Mouse (Mus musculus): ENCODE results near the gene Ptpru.
"Not testable (repeated sequence)": the region's sequence is repeated elsewhere in the genome, so short reads cannot be mapped to it uniquely, and the experiment has no call there.

Gene Ptpru

DNA sequence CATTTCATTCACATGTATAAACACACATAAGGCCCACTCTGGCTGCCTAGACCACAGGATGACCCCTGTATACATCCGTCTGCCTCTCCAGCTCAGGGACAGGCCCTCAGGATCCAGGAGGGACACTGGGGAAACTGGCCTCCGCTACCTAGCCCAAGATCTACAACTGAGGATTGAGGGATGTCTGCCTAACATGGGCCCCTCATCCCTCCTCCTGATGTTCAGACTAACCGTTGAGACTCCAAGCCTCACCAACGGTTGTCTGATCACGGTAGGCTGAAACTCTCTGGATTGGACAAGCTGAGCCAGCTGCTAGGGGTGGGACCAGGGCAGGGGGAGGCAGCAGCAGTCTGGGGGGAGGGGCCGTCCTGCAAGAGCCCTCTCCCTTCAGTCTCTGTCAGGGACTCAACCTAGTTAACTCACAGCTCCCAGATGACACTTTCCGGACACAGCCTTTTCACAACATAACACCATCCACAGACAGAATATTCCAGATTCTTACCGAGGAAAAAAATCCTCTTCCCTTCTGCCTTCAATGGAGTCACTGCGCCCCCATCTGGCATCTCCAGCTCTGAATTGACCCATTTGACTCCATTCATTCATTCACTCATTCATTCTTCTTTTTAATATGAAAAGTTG, 4.0 kb downstream of the Ptpru start:
- DNase-seq (ENCODE audit: low spot score) = no peak

DNA sequence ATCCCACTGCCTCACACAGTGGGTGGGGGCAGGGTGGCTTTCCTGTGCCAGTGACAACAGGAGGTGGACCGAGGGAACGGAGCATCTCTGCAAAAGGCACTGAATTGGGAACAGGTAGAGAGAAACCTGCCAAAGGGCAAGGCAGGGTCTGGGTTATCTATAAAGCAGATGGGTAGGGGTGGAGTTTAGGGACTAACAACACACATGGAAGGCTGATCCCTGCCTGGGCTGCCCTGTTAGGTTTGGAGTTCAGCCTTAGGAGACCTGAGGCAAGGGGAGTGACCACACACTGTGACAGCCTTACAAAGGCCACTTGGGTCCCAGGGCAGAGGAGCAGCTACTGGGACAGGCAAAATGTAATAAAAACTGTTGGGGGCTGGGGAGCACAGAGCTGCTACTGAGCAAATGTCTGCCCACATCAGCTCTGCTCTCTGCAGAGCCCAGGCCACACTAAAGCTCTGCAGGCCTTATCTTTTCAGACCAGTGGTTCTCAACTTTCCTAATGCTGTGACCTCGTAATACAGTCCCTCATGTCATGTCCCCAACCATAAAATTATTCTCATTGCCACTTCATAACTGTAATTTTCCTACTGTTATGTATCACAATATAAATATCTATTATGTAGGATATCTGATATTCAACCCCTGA, 5.2 kb downstream of the Ptpru start:
- DNase-seq (ENCODE audit: low spot score) = no peak

DNA sequence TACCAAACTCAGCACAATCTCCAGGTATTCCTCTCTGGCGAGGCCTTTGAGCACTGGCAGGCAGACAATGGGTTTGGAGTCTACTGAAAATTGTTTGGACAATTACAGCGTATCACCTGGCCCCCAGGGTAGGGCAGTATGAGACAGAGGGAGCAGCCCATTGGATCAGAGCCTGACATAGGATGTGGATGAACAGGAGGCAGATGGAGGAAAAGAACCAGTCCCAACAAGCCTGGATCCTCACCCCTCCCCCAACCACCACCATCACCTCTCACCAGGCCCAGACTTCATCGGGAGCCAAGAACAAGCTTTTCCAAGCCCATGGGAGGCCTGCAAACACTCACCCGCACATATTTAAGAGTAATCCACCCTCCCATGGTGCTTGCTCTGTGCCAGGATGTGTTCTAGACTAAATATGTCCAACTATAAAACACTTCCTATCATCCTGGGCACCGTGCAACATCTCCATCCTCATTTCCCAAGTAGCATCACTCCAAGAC, 6.5 kb downstream of the Ptpru start:
- no peak for DNase-seq (ENCODE audit: low spot score)

DNA sequence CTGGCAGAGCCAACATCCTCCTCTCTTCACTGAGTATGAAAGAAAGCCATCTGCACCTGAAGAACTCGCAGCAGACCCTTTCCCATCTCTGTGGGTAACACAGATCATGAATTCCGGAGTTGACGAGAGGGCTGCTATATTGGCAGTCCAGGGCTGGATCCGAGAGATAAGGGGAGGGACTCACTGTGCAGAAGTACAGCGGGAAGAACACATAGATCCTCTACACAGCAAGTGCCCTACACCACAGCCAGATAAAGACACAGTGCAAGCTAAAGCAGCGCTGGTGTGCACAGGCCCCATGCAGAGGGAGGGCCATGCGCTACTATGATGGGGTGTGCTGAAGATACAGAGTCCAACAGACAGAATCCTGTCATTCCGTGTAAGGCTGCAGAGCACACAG, 9.0 kb downstream of the Ptpru start:
- no peak for DNase-seq (ENCODE audit: low spot score)

DNA sequence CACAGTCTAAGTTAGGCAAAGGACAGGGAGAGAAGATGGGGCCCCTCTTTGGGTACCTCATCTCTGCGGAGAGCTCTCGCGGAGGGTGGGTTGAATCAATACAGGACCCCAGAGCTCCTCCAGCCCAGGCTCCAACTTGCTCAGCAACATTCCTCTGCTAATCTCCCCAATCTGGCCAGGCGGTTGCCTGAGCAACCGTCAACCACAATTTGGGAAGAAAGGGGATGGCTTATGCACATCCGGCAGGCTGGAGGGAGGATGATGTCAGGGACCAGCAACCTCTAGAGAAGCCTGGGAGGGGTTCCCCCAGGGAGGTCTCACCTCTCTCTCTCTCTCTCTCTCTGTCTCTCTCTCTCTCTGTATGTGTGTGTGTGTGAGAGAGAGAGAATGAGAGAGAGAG, 11.2 kb downstream of the Ptpru start:
- DNase-seq (ENCODE audit: low spot score) = peak; percentile 64

DNA sequence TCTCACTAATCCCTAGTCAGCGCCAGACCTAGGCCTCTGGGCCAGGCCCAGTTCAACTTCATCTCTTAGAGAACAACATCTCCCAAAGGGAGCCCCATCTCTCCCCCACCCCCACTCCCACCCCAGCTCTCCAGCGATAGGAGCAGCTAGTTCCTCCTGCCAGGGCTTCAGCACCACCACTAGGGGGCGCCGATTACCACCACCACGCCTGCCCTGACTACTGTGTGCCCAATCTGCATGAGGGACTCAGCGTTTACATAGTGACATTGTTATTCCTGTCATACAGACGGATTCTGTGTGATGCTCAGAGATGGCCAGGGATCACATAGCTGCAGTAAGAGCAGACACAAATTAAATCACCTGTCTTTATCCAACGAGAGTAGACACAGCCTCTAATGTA, 12.3 kb downstream of the Ptpru start:
- no peak for DNase-seq (ENCODE audit: low spot score)

DNA sequence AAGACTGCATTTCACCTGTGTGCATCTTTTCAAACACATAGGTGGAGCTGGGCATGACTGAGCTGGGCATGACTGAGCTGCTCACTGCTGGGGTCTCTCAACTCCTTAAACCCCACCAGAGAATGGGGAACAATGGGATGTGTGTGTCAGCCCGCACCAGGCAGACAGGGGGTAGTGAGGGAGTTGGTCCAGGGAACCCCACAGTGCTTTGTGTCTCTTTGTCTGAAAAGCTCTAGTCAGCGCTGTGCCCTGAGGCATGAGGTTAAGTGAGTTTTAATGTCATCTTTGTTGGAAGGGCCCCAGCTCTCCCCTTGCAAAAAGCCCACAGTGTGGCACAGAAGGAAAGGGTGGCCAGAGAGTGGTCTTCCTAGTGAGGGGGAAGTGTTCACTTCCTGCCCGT, 13.1 kb downstream of the Ptpru start:
- no peak for DNase-seq (ENCODE audit: low spot score)

DNA sequence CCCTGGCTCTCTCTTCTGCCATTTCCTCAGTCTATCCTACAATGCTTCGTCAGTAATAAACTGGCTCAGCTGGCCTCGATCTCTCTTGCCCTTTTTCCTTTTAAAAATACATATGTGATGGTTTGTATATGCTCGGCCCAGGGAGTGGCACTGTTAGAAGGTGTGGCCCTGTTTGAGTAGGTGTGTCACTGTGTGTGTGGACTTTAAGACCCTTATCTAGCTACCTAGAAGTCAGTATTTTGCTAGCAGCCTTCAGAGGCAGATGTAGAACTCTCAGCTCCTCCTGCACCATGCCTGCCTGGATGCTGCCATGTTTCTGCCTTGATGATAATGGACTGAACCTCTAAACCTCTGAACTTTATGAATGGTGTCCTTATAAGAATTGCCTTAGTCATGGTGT, 15.5 kb downstream of the Ptpru start:
- DNase-seq (ENCODE audit: low spot score) = no peak

DNA sequence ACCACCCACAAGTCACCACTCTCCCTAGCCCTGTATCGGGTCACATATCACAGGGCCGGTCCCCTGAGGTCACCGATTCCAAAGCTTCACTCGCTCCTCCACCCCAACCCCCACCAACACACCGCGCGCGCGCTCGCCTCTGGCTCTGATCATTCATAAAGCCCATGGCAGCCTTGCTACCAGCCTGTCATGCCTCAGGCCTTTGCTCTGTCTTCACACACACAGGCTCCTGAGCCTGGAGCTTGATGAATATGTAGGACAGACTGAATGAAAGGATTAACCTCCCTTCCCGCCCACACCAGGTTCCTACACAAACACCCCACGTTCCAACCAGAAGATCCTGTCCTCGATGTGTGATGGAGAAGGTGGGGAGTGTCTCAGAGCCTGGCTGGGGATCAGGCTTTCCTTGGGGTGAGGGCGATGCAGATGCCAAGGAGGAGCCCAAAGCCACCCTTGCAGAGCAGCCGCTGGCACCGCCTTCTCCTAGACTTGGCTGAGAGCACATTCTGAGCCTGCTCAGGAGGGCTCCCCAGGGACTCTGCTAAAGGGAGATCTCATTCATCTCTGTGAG, 16.8 kb downstream of the Ptpru start:
- no peak for DNase-seq (ENCODE audit: low spot score)

DNA sequence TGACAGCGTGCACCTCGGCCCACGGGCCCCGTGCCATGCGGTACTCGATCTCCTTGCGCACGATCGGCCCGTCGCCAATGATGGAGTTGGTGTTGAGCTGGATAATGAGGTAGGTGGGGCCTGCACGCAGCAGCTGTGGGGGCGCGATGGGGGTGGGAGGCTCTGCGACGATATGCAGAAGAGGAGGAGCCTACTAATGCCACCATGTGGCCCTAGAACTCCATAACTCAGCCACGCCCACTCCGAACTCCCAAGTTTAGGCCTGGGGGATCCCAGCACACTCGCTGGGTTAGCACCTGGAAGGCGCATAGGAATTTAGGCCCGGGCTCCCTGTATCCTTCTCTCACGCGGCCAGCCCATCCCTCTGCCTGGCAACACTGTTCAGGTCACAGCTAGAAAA, 19.2 kb downstream of the Ptpru start:
- DNase-seq (ENCODE audit: low spot score) = no peak

DNA sequence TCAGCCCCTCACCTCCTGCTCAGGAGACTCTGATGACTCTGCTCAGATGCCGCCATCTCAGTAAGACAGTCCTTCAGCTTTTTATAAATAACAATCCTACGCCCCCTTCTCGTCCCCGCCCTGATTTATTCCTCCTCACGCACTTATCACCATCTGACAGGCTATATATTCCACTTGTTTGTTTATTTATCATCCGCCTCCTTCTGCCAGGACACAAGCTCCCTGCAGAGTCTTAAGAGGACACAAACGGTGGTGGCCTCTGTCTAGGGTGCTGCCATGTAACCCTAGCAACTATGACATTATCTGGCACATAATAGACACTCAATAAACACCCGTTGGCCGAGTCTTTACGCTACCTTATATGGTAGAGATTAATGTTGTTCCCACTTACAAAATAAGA, 22.3 kb downstream of the Ptpru start:
- DNase-seq (ENCODE audit: low spot score) = no peak

DNA sequence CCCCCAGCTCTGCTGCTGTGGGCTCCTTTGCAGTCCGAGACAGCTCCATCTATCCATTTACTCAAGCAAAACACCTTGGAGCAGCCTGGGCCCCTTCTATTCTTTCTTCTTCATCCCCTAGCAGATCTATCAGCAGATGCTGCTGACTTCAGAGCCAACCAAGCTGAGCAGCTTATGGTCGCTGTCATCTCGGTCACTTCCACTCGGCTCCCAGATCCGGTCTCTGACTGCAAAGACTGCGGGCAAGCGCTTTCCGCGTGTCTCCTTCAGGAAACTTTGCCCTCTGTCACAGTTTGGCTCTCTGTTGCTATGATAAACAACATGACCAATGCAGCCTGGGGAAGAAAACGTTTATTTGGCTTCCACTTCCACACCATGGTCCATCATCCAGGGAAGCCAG, 23.2 kb downstream of the Ptpru start:
- DNase-seq (ENCODE audit: low spot score) = no peak

DNA sequence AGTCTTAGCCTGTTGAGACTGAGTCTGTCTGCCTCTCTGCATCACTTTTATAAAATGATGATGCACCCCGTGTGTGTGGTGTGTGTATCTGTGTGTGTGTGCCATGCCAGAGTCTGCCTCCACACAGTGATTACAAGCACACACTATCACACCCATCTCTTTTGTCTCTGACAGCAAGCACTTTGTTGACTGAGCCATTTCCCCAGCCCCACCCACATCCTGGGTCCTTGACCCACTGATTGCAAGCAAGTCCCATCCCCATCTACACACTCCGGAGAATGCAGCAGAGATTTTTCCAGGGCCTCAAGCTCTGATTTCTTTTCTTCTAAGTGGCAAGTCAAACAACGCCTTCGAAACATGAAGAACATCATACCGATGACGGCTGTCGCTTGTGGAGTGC, 24.3 kb downstream of the Ptpru start:
- DNase-seq (ENCODE audit: low spot score) = no peak

DNA sequence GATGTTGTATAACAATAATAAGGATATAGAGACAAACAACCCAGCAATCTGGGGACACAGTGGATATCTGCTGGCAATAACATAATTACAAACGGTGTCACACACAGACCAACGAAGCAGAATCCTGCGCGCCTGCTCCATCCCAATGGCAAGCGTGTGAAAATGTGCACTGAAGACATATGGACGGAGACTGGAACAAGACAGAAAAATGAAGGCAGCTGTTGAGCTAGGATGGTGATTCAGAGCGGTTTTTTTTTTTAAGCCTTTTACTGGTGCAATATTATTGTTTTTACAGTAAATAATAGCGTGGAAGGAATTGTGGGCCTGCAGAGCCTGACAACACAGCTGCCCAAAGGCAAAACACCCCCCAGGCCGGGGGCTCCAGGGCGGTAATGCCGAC, 25.6 kb downstream of the Ptpru start:
- no peak for DNase-seq (ENCODE audit: low spot score)

DNA sequence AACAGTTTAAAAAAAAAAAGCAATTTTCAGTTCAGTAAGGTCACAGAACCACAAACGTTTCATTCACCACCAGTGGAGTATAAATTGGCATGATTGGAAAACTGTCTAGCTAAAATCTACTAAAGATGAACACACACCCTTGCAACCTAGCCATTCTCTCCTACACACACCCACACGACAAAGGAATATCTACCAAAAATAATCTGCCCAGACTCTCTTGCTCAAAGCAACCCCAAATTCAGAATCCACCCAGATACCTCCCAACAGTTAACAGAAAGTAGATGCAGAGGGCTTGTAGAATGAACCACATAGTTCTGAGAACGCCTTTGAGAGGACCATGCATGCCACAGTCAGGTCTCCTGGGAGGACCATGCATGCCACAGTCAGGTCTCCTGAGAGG, 32.8 kb downstream of the Ptpru start:
- no peak for DNase-seq (ENCODE audit: low spot score)

DNA sequence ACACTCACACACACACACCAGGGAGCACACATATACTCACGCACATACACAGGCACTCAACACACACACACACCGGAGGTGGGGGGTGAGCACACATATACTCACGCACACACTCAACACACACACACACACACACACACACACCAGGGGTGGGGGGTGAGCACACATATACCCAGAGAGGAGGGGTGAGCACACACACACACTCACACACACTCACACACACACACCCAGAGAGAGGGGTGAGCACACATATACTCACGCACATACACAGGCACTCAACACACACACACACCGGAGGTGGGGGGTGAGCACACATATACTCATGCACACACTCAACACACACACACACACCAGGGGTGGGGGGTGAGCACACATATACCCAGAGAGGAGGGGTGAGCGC, 33.4 kb downstream of the Ptpru start:
- not testable (repeated sequence) for DNase-seq (ENCODE audit: low spot score)

DNA sequence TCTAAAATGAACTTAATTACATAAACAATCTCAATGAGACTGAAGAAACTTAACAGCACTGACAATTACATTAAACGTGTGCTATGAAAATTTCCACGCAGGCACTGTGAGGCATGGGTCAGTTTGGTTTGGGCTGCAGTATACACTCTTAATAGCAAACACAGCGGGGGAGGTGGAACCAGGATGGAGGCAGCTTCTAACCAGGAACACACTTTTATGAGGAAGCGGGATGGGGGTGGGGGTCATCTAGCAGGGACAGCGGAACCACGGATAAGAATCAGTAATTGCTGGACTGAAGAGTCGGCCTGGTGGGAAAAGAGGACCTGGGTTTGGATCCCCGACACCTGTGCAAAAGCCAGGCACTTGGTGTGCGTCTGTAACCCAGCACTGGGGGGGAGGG, 34.2 kb downstream of the Ptpru start:
- no peak for DNase-seq (ENCODE audit: low spot score)

DNA sequence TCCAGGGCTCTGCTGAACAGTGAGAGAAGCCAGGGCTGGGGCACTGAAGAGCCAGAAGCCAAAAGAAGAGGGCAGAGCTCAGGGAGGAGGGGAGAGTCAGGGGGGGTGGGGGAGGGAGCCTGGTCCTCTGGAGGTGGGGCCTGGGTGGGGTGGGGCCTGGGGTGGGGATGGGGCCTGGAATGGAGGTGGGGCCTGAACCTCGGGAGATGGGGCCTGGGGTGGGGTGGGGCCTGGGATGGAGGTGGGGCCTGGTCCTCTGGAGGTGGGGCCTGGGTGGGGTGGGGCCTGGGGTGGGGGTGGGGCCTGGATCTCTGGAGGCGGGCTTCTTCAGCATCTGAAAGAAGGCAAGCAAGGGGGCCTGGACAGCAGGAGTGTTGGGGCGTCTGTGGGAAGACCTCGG, 39.1 kb downstream of the Ptpru start:
- DNase-seq (ENCODE audit: low spot score) = peak; percentile 7

DNA sequence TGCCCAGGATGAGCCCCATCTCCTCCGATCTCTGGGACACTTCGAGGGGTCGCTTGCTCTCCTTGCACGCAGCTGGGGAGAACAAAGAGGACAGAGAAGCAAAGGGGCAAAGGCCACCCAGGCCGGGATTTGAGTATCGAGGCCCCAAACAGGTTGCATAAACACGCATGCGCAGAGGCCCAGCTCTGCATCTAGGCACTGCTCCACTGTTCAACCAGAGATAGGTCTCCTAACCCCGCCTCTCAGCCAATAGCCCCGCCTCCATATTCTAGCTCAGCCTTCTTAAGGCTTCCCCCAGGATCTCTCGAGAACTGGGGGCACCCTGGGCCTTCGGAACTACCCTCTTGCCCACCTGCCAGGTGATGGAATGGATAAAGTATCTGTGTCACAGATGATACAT, 40.2 kb downstream of the Ptpru start:
- no peak for DNase-seq (ENCODE audit: low spot score)

DNA sequence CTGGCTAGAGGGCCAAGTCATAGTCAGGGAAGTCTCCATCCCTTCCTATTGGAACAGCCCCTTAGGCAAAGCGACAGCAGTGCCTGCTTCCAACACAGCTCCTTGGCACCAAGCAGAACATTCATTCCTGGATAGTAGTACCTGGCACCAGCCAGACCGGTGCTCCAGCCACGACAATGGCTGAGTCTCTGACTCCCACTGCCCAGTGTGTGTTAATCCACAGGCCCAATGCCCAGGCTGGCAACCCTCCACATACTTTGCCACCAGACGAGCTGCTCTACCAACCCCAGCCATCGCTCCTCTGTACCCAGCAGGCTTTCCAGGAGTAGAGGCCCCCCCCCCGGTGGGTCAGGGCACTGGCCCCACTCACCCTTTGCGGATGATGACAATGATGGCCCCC, 40.6 kb downstream of the Ptpru start:
- DNase-seq (ENCODE audit: low spot score) = no peak

DNA sequence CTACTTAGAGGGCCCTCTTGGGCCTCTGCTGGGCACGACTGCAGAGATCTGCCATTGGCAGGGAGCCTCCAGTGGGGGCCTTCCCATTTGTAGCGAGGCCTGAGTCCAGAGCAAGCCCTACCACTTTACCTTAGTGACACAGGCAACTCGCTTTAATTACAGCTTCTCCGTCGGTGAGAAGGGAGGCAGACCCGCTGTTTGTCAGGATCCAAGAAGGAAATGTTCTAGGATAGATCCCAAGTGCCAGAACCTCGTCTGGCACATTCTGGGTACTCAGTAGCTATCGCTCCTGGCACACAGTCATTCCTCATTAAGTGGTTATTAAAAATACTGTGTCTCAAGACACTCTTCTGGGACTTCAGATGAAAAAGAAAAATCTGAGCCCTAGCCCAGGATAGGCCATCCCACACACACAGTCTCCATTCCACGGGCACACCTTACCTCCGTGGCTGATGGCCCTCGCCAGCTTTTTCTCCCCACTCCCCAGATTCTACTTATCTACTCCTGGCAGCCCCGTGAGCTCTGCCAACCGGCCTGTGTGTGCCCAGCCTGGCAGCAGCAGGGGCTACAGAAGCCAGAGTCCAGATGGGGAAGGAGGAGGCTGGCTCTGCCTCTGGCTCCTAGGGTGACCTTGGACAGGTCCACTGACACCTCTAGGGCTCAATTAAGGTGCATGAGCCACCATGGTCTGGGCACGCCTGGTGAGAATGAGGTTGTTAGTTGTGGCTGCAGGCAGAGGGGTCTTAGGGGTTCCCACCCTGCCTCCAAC, 41.6 kb downstream of the Ptpru start:
- DNase-seq (ENCODE audit: low spot score) = no peak

DNA sequence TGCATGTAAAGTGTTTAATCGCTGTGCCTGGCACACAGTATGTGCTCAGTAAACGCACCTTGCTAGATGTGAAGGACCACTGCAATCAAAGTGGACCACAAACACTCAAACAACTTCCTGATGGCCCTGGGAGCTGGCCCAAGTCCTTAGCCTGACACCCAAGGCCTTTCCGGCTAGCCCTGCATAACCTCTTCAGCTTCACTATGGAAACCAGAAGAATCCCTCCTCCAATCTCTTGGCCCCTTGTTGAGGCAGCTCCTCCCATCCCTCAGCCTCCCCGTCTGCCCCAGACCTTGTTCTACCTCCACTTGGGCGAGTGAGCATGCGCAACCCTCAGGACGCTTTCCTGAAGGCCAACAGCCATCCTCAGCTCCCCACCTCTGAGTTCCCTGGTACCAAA, 51.3 kb downstream of the Ptpru start:
- DNase-seq (ENCODE audit: low spot score) = no peak

DNA sequence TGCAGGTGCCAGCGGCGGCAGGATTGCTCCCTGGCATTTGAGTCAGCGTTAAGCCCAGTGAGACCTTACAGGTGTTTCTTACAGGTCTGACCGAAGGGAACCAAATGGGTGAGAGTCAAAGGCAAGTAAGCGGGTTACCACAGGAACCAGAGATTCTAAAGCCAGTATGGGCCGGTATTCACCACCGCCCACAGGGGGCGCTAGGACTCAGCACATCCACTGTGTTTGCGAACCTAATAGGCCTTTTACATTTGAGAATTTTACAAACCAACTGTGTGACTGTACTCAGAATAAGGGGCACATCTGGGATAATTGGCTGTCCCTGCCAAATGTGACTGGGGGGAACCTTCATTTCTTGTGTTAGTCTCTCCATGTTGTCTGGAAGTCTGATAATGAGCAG, 54.1 kb downstream of the Ptpru start:
- DNase-seq (ENCODE audit: low spot score) = peak; percentile 26
